Mouse (Mus musculus) E14TG2a.4 (cell line): ENCODE results near the gene Aip.
"Not testable (repeated sequence)": the region's sequence is repeated elsewhere in the genome, so short reads cannot be mapped to it uniquely, and the experiment has no call there.

Experiments used
- H3K27me3 ChIP-seq: 2 replicates; pipeline ENCODE4 v1.6.1; 2014; ENCODE audit warnings: low read length, control low read depth; ENCODE audit not compliant: insufficient read depth
- H3K36me3 ChIP-seq: 2 replicates; pipeline ENCODE4 v1.6.1; 2014; ENCODE audit warnings: low read length, control low read depth; ENCODE audit not compliant: insufficient read depth
- H3K4me1 ChIP-seq: replicated peaks from 2 replicates; pipeline ENCODE4 v1.6.1; 2014; ENCODE audit warnings: low read depth, low read length, control low read depth
- H3K4me3 ChIP-seq: replicated peaks from 2 replicates; pipeline ENCODE4 v1.5.1; 2014; ENCODE audit warnings: mild to moderate bottlenecking, low read length
- H3K9me3 ChIP-seq: 2 replicates; pipeline ENCODE4 v1.6.1; 2014; ENCODE audit warnings: low read length, control low read depth
- CTCF ChIP-seq: conservative IDR thresholded peaks from 2 replicates; pipeline ENCODE4 v1.5.1; 2014; ENCODE audit warnings: low read length
- NANOG ChIP-seq: IDR thresholded peaks from 2 replicates; pipeline ENCODE4 v1.6.1; 2014; ENCODE audit warnings: borderline replicate concordance, low read length, mixed read lengths
- POU5F1 ChIP-seq: IDR thresholded peaks from 2 replicates; pipeline ENCODE4 v1.6.1; 2014; ENCODE audit warnings: low read length, borderline replicate concordance

Gene Aip

DNA sequence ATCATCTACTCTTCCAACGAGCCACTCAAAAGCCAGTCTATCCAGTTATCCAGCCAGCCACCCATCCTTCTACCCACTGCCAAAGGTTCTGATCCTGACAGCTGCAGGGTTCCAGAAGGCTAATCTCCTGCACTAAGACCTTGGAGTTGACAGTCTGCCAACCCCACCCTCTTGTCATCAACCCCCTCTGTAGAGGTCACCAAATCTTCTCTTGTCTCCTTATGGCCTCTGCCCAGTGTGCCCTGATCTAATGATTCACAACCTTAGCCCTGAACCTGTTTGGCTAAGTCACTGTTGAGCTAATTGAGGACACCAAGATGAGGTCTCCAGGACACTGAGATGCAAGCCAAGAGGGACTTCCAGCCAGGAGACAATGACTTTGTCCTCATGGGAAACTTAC, 46.1 kb downstream of the Aip start:
- Histone ChIP-seq H3K9me3 (peaks cover 10% of the 10 kb centered on the region), H3K27me3 (peaks cover 15% of the 10 kb centered on the region), H3K36me3 (no peaks in the 10 kb centered on the region), H3K4me3 (no peak overlapping the region), H3K4me1 (peaks cover 21% of the 10 kb centered on the region)
- TF ChIP-seq NANOG (no peak), POU5F1 (no peak), CTCF (no peak)

DNA sequence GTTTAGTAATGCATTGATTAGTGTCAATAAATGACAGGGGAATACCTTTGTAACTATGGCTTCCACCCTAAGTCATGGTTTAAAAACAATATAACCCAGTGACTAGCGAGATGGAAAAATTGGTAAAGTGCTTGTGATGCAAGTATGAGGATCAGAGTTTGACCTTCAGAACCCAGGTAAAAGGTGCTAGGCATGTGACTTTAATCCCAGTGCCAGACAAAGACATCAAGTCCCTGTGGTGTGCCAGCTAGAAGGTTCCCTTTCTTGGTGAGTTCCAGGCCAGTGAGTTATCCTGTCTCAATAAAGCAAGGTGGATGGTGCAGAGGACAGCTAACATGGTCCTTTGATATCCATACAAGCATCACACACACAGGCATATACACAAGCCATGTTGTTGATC, 50.1 kb downstream of the Aip start:
- no peak overlapping the region for H3K4me3 ChIP-seq
- TF ChIP-seq POU5F1 = no peak
- no peak for TF ChIP-seq CTCF
- TF ChIP-seq NANOG = no peak
- peaks cover 7% of the 10 kb centered on the region for H3K4me1 ChIP-seq
- peaks cover 16% of the 10 kb centered on the region for H3K9me3 ChIP-seq
- H3K27me3 ChIP-seq = peaks cover 4% of the 10 kb centered on the region; the same call in 1 of the 2 replicates
- no peaks in the 10 kb centered on the region for H3K36me3 ChIP-seq

DNA sequence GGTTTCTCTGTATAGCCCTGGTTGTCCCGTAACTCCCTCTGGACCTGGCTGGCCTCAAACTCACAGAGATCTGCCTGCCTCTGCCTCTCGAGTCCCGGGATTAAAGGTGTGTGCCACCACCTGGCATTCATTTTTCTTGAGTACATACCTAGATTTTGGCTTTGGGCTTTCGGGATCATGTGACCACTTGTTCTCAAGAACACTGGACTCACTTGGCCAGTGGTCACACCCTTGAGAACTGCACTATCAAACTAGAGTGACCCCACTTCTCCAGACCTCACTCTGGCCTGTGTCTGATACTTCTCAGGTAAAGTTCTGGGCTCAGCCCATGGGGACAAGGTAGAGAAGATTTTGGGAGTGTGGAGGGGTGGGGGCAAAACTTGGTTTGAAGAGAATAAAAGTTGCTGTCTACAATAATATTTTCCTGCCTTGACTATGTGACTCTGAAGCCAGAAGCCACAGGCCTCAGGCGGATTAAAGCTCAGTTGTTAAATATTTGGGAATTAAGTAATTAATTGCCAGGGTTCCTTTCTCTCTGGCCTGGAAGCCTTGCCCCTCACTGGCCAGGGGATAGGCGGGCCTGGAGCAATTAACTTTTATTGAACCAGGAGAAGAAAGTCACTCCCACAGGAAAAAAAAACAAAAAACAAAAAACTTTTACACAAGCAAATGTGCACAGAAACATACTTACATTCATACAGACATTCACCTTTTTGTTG, 52.8 kb downstream of the Aip start:
- H3K9me3 ChIP-seq = peaks cover 16% of the 10 kb centered on the region
- no peaks in the 10 kb centered on the region for H3K27me3 ChIP-seq
- H3K36me3 ChIP-seq = no peaks in the 10 kb centered on the region
- H3K4me1 ChIP-seq = peaks cover 15% of the 10 kb centered on the region
- TF ChIP-seq NANOG = no peak
- TF ChIP-seq CTCF = no peak
- TF ChIP-seq POU5F1 = no peak
- no peak overlapping the region for H3K4me3 ChIP-seq

DNA sequence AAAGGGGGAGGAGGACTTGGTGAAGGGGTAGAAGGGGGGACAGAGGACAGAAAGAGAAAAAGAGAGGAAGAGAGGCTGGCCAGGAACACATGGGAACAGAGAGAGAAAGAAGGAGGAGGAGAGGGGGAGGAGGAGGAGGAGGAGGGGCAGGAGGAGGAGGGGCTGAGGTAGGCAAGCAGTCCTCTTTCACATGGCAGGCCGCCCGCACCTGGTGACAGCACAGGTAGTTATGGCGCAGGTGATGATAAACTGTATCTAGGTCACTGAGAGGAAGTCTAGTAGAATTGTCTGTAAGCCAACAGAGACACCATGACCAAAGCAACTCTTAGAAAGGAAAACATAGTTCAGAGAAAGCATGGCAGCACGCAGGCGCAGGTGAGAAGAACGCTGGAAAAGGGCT, 54.3 kb downstream of the Aip start:
- H3K4me1 ChIP-seq = peaks cover 21% of the 10 kb centered on the region
- H3K27me3 ChIP-seq = no peaks in the 10 kb centered on the region
- H3K36me3 ChIP-seq = no peaks in the 10 kb centered on the region
- no peak overlapping the region for H3K4me3 ChIP-seq
- peaks cover 13% of the 10 kb centered on the region for H3K9me3 ChIP-seq
- no peak for TF ChIP-seq POU5F1
- no peak for TF ChIP-seq NANOG
- TF ChIP-seq CTCF = no peak

DNA sequence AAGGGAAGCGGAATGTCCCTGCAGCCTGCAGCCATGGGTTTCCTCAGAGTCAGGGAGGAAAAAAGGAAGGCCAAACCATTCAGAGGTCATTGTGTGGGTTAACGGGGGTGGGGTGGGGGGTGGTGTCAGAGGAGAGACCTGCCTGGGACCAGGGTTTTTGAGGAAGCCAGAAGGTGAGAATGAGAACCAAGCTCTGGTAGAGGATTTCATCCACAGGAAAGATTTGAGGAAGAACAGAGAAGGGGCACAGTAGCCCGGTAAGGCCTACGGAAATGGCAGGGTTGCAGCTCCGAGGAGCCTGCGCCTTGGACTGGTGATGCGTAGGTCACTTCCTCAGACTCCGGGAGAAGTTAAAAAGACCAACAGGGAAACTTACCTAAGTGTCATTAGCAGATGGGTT, 54.9 kb downstream of the Aip start:
- Histone ChIP-seq H3K9me3 (peaks cover 10% of the 10 kb centered on the region), H3K27me3 (no peaks in the 10 kb centered on the region), H3K4me1 (peaks cover 21% of the 10 kb centered on the region)

DNA sequence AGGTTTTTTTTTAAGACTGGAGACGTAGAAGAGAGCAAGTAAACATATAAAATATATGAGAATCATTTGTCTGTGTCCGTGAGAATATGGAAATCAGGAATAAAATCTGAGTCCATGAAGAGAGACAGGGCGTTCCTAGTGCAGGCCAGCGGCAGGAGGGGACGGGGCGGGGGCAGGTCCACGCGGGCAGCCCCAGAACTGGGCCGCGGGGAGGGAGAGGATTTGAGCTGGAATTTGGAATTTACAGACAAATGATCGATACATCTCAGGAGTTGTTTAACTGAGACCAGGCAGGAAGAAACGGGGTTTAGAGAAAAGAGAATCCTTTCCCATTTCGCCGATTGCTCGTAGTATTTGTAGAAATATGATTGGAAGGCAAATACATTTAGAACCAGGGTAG, 55.3 kb downstream of the Aip start:
- Histone ChIP-seq H3K4me3 (0 out of 2 replicates have a peak overlapping the region, but pooled peaks have one; percentile 17), H3K27me3 (no peaks in the 10 kb centered on the region), H3K36me3 (no peaks in the 10 kb centered on the region), H3K4me1 (peaks cover 21% of the 10 kb centered on the region), H3K9me3 (peaks cover 6% of the 10 kb centered on the region)
- TF ChIP-seq NANOG (no peak), POU5F1 (no peak), CTCF (no peak)

More for the DNA sequence above, 54.9 kb downstream of the Aip start:
- Histone ChIP-seq H3K36me3 (no peaks in the 10 kb centered on the region), H3K4me3 (0 out of 2 replicates have a peak overlapping the region, but pooled peaks have one; percentile 17)
- TF ChIP-seq POU5F1 (no peak), NANOG (no peak), CTCF (no peak)

DNA sequence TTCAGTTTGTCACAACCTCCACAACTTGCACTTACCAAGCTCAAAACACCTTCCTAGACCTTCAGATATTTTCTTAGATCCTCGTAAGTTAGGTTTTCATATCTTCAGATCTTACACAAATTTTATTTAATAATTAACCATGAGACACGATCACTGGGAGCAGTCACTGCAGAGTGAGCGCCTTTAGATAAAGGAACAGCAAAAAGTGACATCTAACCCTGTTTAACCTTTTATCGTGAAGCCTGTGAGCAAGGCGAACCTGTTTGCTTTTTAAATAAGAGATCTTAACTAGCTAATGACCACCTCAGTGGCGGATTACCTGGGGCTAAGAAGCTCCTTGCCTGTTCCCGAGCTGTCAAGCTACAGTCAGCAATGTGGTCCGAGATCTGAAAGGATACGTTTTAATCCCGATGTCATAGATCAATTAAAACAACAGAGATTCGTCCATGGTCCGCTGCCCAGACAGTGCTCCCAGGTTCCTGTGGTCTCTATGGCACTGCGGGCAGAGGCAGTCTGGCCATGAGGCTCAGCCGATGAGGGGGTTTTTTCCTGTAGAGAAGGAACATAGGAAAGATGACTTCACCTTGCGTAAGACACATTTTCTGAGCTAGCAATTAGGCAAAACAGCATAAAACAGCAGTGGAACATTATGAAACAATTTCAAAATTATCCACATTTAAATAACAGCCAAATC, 56.8 kb downstream of the Aip start:
- Histone ChIP-seq H3K9me3 (peaks cover 5% of the 10 kb centered on the region), H3K4me3 (no peak overlapping the region), H3K4me1 (peaks cover 21% of the 10 kb centered on the region), H3K27me3 (no peaks in the 10 kb centered on the region), H3K36me3 (no peaks in the 10 kb centered on the region)
- no peak for TF ChIP-seq CTCF
- TF ChIP-seq POU5F1 = no peak
- no peak for TF ChIP-seq NANOG

DNA sequence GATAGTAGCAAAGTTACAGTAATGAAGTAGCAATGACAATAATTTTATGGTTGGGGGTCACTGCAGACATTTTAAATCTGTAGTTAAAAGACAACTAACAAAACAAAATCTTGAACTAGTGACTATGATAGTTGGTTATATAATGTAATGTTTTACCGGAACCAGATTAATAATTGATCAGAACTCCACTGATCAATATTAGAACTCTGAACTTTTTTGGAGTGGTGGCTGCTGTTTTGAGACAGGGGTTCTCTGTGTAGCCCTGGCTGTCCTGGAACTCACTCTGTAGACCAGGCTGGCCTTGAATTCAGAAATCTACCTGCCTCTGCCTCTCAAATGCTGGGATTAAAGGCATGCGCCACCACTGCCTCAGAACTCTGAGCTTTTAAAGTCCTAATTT, 57.4 kb downstream of the Aip start:
- H3K27me3 ChIP-seq, H3K9me3 ChIP-seq, H3K4me3 ChIP-seq, H3K36me3 ChIP-seq: not testable (repeated sequence)
- peaks cover 21% of the 10 kb centered on the region for H3K4me1 ChIP-seq

DNA sequence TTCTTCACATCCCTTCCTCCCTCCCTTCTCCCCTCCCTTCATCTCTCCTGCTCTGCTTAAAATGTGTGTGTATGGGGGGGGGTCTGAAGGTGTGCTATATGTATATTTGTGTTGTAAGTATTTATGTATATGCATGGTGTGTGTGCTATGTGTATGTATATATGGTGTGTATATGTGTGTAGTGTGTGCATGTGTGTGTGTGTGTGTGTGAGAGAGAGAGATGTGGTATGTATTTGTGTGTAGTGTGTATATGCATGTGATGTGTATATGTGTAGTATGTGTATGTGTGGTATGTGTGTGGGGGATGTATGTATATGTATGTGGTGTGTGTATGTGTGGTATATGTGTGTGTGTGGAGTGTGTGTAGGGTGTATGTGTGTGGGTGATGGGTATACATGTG, 58.8 kb downstream of the Aip start:
- Histone ChIP-seq H3K4me3 (no peak overlapping the region), H3K27me3 (no peaks in the 10 kb centered on the region), H3K9me3 (no peaks in the 10 kb centered on the region), H3K36me3 (no peaks in the 10 kb centered on the region), H3K4me1 (peaks cover 21% of the 10 kb centered on the region)
- no peak for TF ChIP-seq POU5F1
- no peak for TF ChIP-seq CTCF
- no peak for TF ChIP-seq NANOG
